Mouse (Mus musculus) left cerebral cortex, postnatal 25 days (tissue): ENCODE measurements around the gene Serpinb6a. TPM values are rescaled to one million over a fixed set of nuclear protein-coding genes. Genes with fewer than 3 reads are reported as not detected.
A peak's percentile ranks its signal among the peaks of the same experiment; 100 is the strongest.
"Not testable (repeated sequence)": the region's sequence is repeated elsewhere in the genome, so short reads cannot be mapped to it uniquely, and the experiment has no call there.

Source experiments
- DNase-seq, 2 experiments: peaks; one replicate each; pipeline ENCODE4 v3.0.0; 2022; ENCODE audit warnings: low spot score in 2 of 2, mixed read lengths in 1 of 2
- intact Hi-C: fragments of 180-260 bp; cut with DNase I; formaldehyde crosslinking; loops from one replicate; pipeline ENCODE4 v1.15.1; 2025
- total RNA-seq, 2 experiments: library from RNA; stranded (reverse); gene quantifications; 2 replicates each; pipeline ENCODE4 v1.2.3; 2021

Serpinb6a gene
- total RNA-seq, 2 experiments from 2014 or later = 35.6 to 39.0 TPM

DNA sequence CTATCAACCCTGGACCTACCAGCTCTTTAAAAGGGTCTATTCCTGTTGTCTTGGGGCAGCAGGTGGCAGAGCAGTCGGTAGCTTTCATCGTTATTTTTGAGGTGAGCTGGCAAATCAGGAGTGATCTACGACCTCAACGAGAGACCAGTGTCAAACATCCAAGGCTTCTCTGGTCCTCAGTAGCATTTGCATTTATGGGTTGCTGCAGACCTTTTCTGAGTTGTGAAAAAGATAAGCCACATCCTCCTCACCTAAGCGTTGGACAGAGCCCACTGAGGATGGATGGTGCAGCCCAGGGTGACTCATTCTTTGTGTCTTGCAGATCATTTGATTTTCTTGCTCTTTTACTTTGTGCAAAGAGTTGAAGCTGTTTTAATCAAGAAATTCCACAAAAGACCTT lies 464 bp upstream of the Serpinb6a start:
- no peak for DNase-seq
- intact Hi-C loops = no loop called here

DNA sequence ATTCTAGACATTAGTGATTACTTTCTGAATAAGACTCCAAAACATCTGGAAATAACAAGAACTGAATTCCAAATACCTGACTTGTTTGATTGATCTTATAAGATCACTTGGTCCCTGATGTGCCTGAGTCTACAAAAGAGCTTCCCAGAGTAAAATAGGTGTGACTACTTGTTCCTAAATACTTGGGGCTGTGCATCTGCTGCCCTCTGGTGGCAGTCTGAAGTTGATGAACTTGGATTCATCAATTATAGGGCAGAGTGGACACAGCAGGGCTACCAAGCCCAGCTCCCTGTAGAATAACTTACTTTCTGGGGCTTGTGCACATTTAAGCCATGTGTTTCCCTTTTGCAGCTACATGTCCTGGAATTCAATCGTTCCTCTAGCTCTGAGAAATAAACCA lies 7.4 kb downstream of the Serpinb6a start:
- intact Hi-C loops = loop anchor here (1.0 to 10.0 kb wide), 2 partner anchors 38 to 1130 kb away; no protein-coding TSS in a partner anchor

DNA sequence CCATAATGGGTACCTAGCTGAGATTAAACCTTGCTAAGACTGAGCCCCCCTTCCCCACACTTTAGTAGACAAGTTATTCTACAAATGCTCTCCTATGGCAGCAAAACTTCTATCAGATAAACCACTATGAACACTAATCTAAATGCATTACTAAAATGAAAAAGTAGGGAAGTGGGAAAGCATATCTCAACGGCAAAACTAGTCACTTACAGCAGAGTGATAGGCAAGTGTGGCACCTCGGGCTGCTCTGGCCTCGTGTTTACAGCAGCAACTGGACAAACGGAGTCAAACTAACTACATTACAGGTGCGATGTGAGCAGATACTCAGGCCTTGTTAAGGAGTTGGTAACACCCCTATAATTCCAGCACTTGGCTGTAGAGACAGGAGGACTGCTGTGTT lies 13.0 kb downstream of the Serpinb6a start:
- no peak for DNase-seq
- intact Hi-C loops = loop anchor here (10.0 kb wide), 1 partner anchor 1125 kb away; no protein-coding TSS in a partner anchor

More for the DNA sequence above, 7.4 kb downstream of the Serpinb6a start:
- peak; percentile 57 to 75 for DNase-seq

DNA sequence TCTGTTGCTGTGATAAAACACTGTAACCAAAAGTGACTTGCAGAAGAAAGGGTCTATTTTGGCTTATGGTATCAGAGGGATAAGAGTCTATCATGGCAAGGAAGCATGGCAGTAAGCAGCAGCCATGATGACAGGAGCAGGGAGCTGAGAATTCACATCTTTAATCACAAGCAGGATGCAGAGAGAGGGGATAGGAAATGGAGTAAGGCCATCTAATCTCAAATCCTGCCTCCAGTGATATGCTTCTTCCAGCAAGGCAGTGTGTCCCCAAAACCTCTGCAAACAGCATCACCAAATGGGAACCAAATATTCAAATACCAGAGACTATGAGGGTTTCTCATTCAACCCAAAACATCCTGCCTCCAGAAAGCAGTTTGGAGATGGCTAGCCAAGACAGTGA lies 36.0 kb downstream of the Serpinb6a start:
- intact Hi-C loops = no loop called here

DNA sequence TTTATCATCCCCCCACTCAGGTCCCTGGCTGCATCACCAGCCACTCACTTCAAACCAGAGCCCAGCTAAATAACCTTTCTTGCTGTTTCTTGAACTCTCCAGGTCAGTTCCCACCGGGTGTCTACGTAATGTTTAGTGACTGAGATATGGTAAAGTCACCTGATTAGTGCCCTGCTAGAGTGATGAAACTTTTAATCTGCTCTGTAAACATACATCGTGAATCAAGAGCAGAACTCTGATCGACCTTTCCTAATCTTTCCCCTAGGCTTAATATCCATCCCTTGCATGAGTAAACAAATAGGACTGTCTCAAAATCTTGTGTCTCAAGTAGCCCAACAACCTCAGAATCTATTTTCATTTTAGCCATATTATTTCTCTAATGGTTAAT lies 36.6 kb downstream of the Serpinb6a start:
- intact Hi-C loops = no loop called here
- DNase-seq = no peak

More for the DNA sequence above, 36.0 kb downstream of the Serpinb6a start:
- no peak for DNase-seq

DNA sequence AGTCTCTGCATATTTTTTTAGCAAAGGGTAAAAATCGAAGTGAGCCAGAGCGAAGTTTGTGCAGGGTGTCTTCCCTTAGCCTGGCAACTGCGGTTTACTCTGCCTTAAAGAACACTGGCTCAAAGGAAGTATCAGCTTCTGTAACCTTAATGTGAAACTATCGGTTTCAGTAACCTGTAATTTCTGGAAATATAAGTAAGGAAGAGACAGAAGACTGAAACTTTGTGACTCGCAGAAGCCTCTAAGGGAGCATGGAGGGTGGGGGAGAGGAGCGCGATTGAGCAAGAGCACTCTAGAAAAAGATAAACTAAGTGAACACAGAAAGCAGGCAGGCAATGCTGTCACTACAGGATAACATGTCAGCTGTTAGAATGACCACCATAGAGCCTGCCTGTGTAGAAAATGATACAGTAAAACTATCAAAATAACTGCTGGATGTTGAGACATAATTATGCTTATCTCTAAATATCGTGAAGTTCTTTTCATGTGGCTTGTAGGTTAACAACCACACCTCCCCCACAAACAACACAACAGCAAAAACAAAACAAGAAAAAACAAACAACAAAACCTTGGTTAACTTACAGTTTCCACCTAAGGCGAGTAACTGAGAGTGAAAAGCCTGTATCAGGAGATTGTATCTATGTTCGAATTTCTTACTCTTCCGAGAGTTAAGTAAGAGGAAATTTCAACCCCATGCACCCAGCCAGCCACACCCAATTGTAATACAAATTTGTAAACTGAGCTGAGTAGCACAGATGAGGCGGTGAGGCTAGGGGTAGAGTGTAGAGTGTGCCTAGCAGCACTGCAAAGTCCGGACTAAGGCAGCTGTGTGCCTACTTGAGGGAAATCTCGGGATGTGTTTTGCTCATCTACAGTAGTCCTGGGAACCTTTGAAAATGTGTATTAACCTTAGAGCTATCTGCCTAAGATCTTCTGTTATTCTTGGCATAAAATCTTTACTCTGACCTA lies 37.3 kb downstream of the Serpinb6a start:
- DNase-seq = no peak
- intact Hi-C loops = no loop called here

DNA sequence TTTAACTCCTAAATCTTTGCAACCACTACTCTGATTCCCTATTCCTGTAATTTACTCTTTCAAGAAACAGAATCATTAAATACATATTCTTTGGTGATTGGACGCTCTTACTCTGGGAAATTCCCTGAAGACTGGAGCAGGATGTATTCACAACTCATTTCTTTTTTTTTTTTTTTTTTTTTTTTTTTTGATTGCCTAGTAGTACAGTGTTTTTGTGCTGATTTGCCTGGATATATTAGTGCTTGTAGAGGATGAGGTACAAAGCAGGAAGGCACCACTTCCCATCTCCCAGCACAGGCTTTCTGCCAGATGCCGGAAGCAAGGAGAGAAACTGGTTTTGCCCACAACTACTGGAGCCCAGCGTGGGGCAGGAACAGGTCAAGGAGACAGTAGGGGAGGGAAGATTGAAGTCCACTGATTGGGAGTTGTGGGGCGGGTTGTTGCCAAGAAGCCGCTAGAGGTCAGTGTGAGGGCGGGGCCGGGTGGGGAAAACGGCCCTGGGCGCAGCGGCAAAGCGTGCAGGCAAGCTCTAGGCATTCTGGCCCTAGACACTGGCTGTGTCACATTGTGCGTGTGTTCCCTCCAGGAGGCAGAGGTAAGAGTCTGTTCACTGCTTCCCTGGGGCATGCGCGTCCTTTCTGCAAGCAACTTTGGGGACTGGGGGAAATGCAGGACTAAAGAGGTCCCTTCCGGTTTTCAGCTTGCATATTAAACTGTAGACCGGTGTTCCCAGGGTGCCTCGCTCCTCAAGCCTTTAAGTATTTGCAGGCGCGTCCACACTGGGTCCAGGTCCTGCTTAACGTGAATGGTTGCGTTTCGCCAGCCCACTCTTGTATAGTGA lies 38.2 kb downstream of the Serpinb6a start, which contains the start of gene Nqo2:
Gene Nqo2 (plus strand): TSS at position 482 of the 841 bp plus-strand sequence.
- intact Hi-C loops = no loop called here

DNA sequence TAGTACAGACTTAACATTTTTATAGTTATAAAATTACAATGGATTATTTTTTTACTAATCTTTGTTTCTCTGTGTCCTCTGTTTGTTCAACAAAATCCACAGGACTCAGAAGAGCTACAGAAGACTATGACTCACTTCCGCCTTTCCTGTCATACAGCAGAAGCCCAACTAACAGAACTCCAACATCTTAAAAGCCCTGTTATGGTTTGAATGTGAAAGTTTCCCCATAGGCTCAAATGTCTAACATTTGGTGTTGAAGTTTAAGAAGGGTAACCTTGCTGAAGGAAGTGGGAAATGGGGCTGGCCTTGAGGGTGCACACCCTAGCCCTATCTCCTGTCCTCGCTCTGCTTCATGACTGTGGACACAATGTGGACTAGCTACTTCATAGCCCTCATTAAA lies 42.8 kb downstream of the Serpinb6a start:
- intact Hi-C loops = loop anchor here (10.0 kb wide), 1 partner anchor 195 kb away; no protein-coding TSS in a partner anchor
- DNase-seq = no peak

More for the DNA sequence above, 38.2 kb downstream of the Serpinb6a start, which contains the start of gene Nqo2:
- DNase-seq = peak; percentile 59 to 72

DNA sequence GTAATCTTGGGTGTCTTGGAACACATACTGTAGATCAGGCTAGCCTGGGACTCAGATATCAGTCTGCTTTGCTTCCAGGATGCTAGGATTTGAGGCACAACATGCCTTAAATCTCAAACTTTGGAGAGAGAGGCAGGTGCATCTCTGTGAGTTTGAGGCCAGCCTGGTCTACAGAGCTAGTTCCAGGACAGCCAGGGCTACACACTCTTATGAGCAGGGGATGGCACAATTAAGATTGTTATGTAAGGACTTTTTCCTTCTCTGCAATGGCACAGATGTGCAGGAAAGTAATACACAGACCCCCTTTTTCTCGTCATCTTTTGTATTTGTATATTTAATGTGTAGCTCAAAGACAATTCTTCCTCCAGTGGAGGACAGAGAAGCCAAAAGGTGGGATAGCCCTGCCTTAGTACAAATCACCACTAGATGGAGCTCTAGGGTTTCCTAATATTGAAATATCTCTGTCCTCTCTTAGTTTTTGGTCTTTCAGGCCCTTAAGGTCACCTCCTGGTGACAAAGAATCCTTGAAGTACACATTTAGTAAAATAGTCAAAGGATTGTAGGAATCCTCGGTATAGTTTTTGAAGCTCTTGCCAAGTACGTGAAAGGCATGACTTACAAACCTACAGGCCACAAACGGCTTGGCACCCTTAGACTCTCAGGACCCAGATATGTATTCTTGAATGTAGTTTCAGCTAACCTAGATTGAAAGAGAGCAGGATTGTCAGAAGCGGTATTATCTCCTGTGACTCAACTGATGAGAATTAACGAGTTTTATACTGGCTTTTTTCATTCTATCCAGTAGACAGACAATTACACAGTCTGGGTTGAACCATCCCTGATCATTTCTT lies 45.8 kb downstream of the Serpinb6a start:
- intact Hi-C loops = loop anchor here (1.0 to 10.0 kb wide), 2 partner anchors 39 to 198 kb away; no protein-coding TSS in a partner anchor
- peak; percentile 27 to 49 for DNase-seq

DNA sequence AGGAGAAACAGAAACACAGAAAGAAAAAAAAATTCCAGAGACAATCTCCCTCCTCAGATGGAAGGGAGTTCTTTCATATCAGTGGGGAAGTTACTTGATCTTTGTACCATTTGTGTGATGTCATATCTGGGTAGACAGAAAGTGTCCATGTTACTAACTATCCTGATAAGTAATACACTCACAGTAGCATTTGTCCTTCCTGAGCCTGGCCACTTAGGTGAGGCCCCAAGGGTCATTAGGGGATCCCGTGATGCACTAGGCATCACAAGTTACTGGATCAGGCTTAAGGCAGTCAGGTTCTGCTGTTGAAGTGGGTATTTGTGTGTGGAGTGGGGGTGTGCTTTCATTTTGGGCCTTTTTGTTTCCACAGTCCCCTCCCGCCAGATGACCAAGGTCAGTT lies 49.6 kb downstream of the Serpinb6a start:
- intact Hi-C loops = loop anchor here (10.0 kb wide), 1 partner anchor 202 kb away; no protein-coding TSS in a partner anchor
- DNase-seq = no peak

DNA sequence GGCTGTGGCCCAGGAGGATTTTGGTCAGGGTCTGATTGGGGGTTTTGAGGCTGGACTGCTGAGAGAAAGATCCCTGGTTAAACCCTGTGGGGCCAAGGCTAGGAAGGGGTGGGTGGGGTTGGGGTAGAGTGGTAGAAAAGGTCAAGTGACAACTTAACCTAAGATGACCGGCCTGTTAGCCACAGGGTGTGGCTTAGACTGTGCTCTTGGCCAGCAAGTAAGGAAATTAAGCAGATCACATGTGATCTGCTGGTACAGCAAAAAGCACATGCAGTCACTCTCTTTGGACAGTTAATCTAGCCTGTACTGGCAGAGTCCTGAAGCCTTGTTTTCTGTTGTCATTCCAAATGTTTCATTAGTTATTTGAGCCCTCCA lies 50.5 kb downstream of the Serpinb6a start:
- intact Hi-C loops = loop anchor here (10.0 kb wide), 1 partner anchor 203 kb away; no protein-coding TSS in a partner anchor

DNA sequence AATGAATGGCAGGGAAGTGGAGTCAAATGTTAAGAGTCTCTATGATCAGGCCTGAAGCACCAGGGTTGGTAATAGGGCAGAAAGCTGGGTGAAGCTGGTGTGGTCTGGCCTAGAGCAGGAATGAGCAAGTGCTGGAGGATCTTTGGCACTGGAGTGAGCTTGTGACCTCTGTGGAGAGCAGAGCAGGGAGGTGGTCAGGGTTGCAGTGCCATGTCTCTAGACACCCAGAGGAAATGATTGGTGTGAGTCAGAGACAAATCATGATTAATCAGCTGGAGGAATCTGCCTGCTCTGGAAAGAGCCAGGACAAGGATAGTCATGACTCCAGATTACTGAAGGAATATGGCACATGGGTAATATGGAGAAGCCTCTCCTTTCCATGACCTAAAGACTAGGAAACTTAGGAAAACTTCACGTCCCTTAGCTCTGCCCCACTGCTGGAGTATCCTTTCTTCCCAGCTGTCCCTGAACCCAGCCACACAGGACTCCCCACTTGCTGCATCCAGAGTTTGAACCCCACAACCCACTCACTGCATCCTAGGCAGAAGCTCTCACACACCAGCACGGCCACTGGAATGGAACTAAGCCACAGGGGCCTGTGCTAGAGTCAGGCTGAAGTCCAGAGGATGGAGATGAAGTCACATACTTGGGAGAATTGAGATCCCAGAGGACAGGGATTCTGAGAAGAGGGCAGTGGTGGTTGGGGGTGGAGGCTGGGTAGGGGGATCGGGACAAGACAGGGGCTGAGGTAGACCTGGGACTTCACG lies 51.1 kb downstream of the Serpinb6a start:
- DNase-seq = no peak
- intact Hi-C loops = loop anchor here (10.0 kb wide), 1 partner anchor 203 kb away; no protein-coding TSS in a partner anchor

More for the DNA sequence above, 50.5 kb downstream of the Serpinb6a start:
- no peak for DNase-seq

DNA sequence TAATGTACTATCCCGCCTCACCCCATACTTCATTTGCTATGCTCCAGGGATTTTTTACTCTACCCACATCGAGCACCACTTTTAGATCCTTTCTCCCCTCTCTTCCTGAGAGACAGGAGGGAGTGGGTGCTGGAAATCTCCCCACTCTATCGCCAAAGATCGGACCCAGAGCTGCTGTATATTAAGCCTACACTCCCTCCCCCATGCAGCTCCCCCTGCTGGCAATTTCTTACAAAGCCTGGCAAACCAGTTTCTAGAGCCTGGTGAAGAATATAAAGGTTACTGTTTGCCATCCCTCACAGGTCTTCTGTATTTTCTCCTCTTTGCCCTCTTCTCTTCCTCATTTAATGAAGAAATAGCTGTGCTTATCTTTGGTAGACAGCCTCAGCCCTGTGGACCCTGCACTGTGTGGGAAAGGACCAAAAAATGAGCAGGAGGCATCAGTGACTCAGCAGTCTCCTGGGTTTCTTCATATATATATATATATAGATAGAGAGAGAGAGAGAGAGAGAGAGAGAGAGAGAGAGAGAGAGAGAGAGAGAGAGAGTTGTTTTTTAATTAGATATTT lies 60.3 kb downstream of the Serpinb6a start:
- peak in 1 of 2 experiments; percentile 71 for DNase-seq

DNA sequence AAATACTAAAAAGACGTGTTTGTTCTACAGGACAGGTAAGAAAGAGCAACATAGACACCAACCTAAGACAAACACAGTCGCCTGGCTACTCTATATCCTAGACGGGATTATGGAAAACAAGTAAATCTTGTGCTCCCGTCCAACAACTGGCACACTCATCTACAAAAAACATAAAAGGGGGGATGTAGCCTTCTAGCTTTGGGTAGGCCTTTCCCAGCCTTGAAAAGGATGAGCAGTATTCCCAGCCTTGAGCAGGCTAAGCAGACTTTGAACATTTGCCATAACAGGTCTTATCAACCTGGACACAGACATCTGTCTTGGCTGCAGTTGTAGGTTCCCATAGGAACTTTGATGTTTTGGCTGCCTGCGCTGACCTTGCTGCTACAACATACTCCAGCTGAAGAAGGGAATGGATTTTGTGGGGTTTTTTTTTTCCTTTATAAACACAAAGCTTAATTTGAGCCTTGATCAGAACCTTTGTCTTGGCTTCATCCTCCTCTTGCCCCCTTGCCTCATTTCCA lies 61.2 kb downstream of the Serpinb6a start:
- intact Hi-C loops = no loop called here
- DNase-seq = no peak

More for the DNA sequence above, 60.3 kb downstream of the Serpinb6a start:
- intact Hi-C loops = no loop called here

DNA sequence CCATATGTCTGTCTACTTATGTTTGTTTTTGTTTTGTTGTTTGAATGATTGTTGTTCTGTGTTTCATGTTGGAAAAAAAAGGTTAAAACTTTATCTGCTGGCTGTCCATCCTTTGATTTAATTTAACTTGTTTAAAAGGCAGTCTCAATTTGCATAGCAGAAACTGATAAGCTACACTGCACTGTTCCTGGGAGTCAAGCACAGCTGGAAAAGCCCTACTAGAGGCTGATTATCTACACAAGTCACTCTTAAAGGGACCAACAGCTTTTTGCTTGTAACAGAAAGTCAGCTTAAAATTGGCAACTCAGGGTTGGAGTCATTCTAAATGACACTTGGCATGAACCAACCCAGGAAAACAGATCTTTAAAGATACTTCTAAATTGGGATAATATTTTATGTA lies 65.0 kb downstream of the Serpinb6a start:
- DNase-seq, intact Hi-C loops: not testable (repeated sequence)

DNA sequence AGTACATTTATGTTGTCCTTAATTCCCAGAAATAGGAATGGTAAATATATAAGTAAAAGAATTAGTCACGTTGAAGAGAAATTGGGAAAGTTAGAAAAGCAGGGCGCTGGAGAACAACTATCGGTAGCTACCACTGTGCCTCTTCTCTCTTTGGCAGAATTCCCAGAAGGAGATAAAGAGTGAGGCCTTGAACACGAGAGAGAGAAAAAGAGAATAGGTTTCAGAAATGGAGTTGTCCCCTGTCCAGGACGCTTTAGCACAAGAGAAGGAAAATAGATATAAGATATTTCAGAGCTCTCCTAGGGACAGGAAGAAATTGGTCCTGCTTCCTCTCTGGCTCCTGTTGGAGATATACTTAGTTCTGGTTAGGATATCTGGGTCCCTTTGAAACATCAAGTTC lies 65.4 kb downstream of the Serpinb6a start:
- no peak for DNase-seq
- intact Hi-C loops = no loop called here

DNA sequence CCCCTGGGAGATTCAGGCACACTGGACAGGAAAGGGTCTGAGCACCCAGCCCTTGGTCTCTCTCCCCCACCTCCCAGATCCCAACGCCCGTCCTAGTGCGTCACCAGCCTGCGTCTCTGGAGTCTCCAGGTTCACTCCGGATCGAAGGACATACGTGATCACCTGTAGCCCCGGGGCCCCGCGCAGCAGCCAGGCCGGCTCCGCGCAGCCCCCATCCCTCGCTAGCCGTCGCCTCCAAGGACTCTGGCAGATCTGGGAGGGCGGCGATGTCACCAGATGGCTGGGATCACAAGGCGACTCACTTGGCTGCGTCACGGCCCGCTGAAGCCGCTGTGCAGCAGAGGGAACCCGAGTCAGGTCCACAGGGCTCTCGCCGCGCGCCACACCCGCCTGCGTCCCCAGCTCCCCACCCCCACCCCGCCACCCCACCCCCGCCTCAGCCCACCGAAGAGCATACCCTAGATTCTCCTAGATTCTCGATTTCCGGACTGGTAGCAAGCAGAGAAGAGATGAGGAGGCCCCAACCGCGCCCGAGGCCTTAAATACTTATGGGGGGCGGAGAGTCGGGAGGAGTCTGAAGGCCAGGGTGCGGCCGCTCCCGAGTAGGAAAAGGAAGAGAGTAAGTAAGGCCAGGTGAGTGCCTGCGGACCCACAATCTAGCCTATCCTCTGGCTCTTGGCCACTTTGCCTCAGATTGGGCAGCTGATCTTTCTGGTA lies 67.0 kb downstream of the Serpinb6a start:
- intact Hi-C loops = no loop called here
- peak; percentile 65 to 67 for DNase-seq
